Mouse (Mus musculus): Measurements from ENCODE around the gene Olfr1428. TPM values are rescaled to one million over a fixed set of nuclear protein-coding genes. Genes with fewer than 3 reads are reported as not detected.

Gene Olfr1428
- not detected in 2 replicates for polyA plus RNA-seq (2012; rRNA removed)

GRCm38 (mm10) chr19:12115797-12116196 lies at the start of gene Olfr1428:
Gene Olfr1428 (minus strand): TSS chr19:12115897.

DNA sequence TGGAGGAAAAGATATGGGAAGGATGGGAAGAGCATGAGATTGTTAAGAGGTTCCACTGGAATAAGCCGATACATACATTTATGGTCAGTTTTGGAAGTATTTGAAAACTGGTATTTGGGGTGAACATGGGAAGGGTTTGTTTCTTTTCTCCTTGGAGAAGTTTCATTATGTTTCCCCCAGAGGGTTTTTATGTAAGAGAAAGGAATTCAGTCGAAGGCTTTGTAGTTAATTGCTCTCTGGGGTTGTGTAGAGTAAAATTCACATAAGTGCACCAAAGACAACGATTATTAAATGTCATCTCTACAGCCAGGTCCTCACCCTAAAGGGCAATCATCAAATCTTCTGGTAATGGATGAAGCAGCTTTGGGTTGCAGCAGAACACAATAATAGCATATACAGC lies 7.4 kb upstream of the Olfr1428 start, which contains the start of gene Olfr76:
Olfr76 (minus strand) TSS at position 101 of the 400 bp plus-strand sequence.

GRCm38 (mm10) chr19:12103234-12103633 lies 12.5 kb downstream of the Olfr1428 start, which contains the start of gene Olfr1427:
Gene Olfr1427 (minus strand): TSS chr19:12103334.

GRCm38 (mm10) chr19:12091913-12092312 lies 23.8 kb downstream of the Olfr1428 start, which contains the start of gene Olfr1426:
Gene Olfr1426 (minus strand): TSS chr19:12092013.

GRCm38 (mm10) chr19:12077631-12078030 lies 38.1 kb downstream of the Olfr1428 start, which contains the start of gene Olfr1425:
Gene Olfr1425 (minus strand): TSS chr19:12077731.

DNA sequence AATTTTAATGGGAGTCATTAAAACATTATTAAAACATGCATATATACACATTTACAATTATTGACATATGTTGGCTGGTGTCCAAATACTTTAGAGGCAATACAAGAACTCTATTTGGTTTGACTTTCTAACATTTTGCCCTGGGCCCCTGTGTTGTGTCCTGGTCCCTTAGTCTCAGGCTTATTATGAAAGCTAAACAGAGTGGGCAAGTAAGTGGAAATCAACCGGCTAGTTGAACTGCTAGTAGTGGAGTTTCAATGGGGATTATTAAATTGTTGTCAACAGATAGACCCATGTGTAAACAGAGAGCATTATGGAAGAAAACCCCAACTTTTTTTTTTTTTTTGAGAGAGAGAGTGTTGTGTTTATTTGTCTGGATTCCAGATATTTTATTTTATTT lies 53.1 kb downstream of the Olfr1428 start, which contains the start of gene Olfr1424:
Olfr1424 (minus strand) TSS at position 101 of the 400 bp plus-strand sequence.

Other genes starting within 250 kb of the Olfr1428 start
- gene Olfr1419, start 240.8 kb downstream of the Olfr1428 start, polyA plus RNA-seq (2012; rRNA removed) = not detected in 2 replicates
- not detected in 2 replicates for gene Olfr1420, start 229.3 kb downstream of the Olfr1428 start, polyA plus RNA-seq (2012; rRNA removed)
- 13.4 and 22.7 TPM in 2 replicates for gene Patl1, start 203.5 kb downstream of the Olfr1428 start, polyA plus RNA-seq (2012; rRNA removed)
- 13.5 and 13.6 TPM in 2 replicates for gene Osbp, start 150.0 kb downstream of the Olfr1428 start, polyA plus RNA-seq (2012; rRNA removed)
- not detected in 2 replicates for gene Olfr1423, start 74.6 kb downstream of the Olfr1428 start, polyA plus RNA-seq (2012; rRNA removed)
- not detected in 2 replicates for gene Olfr1424, start 53.2 kb downstream of the Olfr1428 start, polyA plus RNA-seq (2012; rRNA removed)
- not detected in 2 replicates for gene Olfr1425, start 38.2 kb downstream of the Olfr1428 start, polyA plus RNA-seq (2012; rRNA removed)
- not detected in 2 replicates for gene Olfr1426, start 23.9 kb downstream of the Olfr1428 start, polyA plus RNA-seq (2012; rRNA removed)
- not detected in 2 replicates for gene Olfr1427, start 12.6 kb downstream of the Olfr1428 start, polyA plus RNA-seq (2012; rRNA removed)
- gene Olfr76, start 7.3 kb upstream of the Olfr1428 start, polyA plus RNA-seq (2012; rRNA removed) = not detected in 2 replicates
- not detected in 2 replicates for gene Olfr1555-ps1, start 54.2 kb upstream of the Olfr1428 start, polyA plus RNA-seq (2012; rRNA removed)
- not detected in 2 replicates for gene Olfr1431, start 84.7 kb upstream of the Olfr1428 start, polyA plus RNA-seq (2012; rRNA removed)
- not detected in 2 replicates for gene Olfr1432, start 116.7 kb upstream of the Olfr1428 start, polyA plus RNA-seq (2012; rRNA removed)
- not detected in 2 replicates for gene Olfr262, start 125.8 kb upstream of the Olfr1428 start, polyA plus RNA-seq (2012; rRNA removed)
- not detected in 2 replicates for gene Olfr235, start 145.1 kb upstream of the Olfr1428 start, polyA plus RNA-seq (2012; rRNA removed)
- gene Olfr1434, start 164.0 kb upstream of the Olfr1428 start, polyA plus RNA-seq (2012; rRNA removed) = not detected in 2 replicates
- not detected in 2 replicates for gene Olfr1436, start 183.2 kb upstream of the Olfr1428 start, polyA plus RNA-seq (2012; rRNA removed)
- not detected in 2 replicates for gene Olfr1437, start 209.2 kb upstream of the Olfr1428 start, polyA plus RNA-seq (2012; rRNA removed)
- not detected in 2 replicates for gene Olfr1438-ps1, start 220.0 kb upstream of the Olfr1428 start, polyA plus RNA-seq (2012; rRNA removed)

Data from ovary, adult 2 months (tissue).